Mouse (Mus musculus) thymus, postnatal 36 days (tissue): ENCODE data around the gene Otx2.

Experiments used
- DNase-seq, 2 experiments: peaks; one replicate each; pipeline ENCODE4 v3.0.0; 2022; ENCODE audit warnings: mixed read lengths in 2 of 2

Gene Otx2

DNA sequence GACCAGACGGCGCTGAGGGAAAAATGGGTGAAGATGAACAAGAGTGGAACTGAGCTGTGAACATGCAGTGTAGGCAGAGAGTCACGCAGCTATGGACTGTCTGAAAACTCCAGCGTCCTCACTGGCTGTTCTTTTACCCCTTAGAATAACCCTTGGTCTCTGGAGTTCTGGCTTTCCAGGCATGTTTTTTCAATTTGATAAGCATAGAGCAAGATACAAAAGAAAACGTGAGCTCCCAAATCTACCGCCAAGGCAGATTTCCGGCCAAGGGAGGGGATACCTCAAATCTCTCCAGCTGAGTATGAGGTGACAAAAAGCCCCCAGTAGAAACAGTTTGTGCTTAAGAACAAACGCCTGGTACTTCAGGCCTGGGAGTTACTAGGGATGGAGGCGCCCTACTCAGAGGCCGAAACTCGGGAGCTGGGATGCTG lies 5.6 kb downstream of the Otx2 start:
- DNase-seq, result no peak

DNA sequence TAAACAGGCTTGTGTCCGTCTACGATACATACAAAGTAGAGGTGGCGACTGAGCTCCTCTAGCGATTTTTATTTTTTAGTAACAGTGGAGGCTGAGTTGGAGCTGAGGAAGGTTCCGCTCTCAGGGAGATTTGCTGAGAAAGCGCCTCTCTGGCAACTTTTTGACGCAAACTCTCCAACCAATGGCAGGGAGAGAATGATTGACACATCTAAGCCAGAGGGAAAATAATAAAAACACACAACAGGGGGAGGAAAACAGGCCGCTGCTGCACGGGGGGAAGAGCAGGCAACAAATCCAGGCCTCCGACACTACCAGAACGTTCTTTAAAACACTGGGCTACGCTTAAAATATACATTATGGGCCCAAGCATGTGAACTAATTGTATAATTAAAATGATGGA lies 6.2 kb downstream of the Otx2 start:
- DNase-seq, result no peak

DNA sequence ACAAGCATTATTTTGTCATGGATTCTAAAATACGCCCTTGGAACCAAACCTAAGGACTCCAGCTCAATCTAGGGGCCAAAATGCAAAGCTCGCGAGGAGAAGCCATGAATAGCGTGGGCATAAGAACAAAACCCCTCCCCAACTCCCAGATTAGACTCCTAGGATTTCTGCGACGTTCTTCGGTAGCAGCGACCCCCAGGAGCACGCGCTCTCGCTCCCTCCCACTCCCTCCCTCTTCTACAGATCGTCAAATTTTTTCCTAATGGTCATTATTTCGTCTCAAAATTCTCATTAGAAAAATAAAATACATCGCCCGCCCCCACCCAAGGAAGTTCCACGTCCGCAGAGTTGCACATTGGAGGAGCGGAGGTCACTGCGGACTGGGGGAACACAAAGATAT lies 6.8 kb downstream of the Otx2 start:
- DNase-seq, result no peak

DNA sequence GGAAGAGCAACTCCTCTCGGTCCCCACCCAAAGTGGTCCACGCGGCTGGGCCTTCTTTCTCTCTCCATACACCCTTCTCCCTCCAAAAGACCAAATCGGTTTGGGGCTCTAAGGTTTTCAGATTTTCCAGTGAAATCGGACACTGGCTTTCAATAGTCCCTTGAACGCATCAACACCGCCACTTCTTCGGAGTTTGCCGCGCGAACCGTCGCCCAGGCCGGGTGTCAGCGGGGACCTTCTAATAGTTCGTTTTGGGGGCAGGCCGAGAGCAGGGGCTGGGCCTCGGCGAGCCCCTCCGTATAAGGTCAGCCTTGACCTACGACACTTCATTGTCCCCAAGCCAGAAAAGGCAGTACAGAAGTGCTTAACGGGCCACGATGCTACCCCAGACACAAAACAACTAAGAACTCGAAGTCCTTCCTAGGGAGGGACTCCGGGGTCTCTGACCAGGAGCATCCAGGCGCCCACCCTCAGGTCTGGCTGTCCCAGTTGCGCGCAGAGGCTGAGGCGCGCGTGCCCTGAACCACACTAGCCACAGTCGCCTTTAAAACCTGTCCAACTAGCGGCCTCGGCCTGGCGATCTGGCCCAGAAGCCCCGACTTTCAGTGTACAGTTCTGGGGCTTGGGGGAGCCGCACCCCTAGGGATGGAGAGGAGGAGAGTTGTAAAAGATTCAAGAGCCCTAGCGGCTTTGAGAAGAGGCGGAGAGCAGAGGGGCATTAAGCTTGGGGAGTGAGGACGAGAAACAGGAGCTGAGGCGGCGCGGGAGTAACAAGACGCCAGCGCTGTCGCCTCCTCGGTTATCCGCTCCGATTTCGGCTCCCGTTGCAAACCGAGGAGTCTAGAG lies 7.6 kb downstream of the Otx2 start:
- no peak for DNase-seq

DNA sequence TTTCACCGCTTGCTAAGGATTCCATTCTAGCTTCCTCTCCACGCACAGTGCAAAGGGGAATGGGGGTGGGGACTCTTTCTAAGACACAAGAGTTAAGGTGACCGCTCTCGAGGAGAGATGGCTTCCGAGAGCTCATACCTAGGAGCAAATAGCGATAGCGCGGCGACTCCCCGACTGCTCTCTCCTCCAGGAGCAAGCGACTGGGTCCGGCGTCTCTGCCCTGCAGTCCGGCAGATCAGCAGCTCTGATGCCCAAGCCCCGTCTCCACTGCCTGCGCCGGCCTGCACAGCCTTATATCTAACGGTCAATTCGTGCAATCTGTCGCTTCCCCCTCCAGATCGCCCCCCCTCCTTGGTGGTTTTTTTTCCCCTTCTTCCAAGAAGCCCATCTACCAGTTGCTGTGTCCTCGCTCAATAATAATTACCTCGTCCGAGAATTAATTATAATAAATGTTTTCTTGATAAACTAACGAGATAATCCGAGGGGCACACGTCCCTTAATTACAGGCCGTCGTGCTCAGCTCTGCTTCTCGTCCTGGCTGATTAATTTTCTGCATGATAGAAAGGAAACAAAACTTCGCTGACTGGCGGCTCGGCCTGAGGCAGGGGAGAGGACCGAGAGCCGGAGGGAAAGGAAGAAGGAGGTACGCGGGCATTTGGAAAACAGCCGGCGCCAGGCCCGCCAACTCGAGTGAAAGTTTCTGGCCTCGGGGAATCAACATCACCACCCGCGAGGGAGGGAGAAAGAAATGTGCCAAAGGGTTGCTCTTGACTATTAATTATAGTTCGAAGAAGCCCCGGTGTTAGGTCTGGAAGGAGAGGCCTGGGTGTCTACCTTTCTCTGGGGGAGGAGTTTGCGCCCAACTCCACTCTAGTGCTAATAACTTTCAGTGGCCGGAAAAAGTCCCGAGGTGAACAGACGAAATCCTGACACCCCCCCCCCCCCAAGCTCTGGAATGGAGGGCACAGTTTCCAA lies 8.5 kb downstream of the Otx2 start:
- no peak for DNase-seq

DNA sequence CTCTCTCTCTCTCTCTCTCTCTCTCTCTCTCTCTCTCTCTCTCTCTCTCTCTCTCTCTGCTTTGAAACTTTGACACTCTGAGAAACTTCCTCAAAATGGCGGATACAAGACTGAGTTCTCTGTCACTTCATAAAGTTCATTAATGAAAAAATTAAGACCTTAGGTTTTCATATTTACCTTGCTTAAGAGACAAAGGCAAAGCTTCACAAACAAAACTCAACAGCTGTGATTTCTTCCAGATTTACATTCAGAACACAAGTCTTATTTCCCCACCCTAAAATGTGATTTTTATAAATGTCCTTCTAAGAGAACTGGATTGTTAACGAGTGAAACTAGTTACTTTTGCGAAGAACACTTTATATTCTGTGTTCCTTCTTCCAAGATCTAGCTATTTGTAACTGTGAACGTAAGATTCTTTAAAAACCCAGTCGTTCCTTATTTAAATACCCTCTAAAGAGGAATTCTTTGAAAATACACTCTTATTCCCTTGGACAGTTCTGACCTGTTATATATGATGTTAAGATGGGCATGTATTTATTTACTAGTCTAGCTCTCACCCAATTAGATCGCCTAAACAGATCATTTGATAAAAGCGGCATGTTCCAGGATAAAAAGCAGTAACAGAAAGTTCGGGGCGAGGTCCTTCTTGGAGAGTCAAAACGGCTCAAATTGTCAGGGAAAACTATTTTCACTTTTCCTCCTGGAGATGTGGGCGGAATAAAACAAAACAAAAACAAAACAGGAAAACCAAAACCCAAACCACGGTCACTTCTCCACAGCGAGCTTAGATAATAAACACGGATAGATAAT lies 9.4 kb downstream of the Otx2 start:
- DNase-seq, result no peak

DNA sequence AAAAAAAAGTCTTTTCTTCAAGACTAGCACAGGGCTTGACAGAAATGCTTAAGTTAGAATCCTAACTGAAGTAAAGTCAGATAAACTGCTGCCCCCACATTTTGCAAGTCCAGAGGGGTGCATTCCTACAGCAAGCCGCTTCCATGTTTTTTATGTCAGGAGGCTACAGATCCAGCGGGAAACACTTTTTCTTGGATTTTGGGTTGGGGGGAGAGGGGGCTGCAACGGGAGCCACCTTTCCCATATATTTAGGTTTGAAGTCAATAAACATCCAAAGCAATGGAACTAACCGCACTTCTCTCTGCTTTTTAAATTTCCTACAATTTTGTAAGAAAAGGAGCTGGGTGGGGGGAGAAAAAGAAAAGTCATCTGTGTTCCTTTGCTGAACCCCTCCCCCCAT lies 10.1 kb downstream of the Otx2 start:
- no peak for DNase-seq

DNA sequence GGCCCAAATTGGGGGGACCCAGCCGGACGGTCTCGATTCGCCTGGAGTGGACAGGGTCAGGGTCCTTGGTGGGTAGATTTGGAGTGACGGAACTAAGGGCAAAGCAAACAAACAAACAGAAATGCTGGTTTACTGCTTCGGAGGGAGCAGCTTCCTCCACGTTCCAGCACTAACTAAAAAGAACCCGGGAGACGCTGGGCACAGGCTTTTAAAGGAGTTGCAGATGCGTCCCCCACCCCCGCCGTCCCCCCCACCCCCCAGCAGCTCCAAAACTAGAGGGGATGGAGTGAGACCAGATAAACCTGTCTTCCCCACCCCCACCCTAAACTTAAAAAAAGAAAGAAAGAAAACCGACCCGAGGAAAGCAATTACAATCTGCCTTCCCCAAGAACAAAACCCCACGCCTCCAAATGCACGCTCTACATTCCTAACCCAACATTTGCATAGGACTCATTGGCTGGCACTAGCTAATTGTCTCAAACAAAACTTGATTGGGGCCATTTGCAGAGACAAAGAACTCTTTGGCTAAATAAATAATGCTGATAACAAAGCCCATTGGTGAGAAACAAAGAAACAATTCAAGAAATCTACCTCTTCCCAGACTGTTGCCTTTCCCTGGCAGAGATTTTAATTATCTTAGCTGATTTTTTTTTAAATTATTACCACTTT lies 10.9 kb downstream of the Otx2 start:
- no peak for DNase-seq

DNA sequence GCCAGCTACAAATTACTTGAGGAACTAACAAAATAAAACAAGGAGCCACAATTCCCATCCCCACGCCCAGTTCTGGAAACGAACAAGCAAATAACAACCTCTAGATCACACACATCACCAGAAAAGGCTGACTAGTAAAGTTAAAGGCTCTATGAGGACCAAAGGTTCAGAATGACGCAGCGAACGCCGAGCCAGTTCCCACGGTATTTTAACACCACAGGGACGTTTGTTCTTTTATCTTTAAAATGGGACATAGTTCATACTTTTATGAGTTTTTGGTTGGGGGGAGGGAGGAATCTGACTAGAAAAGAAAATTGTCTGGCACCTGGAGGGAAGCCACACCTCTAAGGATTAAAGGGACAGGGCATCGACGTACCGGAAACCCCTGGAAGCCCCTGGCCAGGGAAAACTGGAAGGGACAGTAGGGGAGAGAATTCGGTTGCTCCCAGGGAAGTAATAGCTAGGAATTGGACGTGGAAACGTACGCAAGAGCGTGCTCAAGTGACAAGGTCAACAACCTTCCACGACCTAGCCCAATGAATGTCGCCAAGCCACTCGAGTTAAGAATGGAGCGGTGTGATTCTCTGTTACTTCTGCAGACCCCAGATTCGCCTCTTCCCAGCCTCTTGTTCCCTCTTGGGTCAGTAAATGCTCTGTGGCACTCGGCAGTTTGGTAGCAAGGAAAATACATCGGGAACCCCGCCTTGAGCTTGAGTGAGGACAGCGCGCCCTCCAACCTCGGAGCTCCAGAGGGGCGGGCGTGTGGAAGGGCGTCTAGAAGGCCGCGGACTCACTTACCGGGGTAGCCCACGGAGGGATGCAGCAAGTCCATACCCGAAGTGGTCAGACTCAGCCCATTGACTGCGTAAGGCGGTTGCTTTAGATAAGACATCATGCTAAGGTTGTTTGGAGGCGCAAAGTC lies 11.7 kb downstream of the Otx2 start:
- no peak for DNase-seq

DNA sequence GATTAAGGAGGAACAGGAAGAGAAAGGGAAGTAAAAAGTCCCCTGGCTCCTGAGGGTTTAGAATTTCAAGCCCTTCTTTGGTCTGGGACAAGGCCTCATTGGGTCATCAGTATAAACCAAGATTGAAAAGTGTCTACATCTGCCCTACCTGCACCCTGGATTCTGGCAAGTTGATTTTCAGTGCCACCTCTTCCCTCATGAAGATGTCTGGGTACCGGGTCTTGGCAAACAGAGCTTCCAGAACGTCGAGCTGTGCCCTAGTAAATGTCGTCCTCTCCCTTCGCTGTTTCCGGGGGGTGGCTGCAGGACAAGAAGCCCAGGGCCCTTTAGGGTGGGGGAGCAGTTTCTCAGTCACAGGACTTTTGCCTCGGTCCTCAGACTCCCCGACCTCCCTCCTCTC lies 12.5 kb downstream of the Otx2 start:
- no peak for DNase-seq

DNA sequence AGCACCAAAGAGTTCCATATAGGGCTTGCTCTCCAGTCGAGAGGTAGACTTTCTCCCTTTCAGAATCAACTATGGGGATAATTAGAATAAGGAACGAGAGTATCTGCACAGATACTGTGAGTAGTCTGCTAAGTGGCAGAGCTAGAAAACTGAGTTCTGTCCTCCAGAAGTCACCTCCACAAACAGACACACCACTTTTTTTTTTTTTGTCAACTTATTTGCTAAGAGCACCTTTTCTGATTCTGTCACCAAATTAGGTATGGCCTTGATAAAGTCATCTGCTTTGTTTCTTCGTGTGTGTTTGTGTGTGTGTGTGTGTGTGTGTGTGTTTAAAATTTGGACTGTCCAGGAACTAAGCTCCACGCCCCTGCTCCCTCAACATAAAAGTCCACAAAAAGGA lies 13.0 kb downstream of the Otx2 start:
- no peak for DNase-seq

DNA sequence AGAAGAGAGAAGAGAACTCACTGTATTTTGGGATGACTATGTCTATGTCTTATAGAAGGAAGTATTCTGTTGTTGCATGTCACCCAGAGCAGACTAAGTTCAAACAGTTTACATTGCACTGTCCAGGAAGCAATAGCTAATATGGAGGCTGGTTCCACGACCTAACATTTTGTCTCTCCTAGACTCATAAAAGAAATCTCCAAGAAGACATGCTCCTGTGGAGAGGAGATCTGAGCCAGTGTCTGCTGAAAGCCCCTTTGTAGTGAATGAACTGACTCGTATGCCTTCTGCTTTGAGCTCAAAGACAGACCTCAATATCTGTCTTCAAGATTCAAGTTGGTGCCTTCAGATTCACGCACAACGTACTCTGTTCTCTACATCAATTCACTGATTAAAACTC lies 14.0 kb downstream of the Otx2 start:
- DNase-seq, result no peak

DNA sequence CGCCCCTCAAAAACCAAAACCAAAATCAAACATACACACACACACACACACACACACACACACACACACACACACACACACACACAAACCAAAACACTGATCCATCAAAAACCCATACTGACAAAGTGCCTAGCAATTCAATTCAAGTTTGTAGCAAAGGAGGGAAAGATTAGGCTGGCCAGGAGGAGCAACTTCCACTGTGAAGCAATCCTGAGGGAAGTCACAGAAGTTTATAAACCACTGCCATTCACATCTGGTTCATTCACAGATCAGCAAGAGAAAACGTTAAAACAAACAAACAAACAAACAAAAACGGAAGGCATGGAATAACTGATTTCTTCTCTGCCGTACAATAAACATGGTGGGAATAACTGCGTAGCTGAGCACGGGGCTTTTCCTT lies 16.4 kb downstream of the Otx2 start:
- DNase-seq, result no peak

DNA sequence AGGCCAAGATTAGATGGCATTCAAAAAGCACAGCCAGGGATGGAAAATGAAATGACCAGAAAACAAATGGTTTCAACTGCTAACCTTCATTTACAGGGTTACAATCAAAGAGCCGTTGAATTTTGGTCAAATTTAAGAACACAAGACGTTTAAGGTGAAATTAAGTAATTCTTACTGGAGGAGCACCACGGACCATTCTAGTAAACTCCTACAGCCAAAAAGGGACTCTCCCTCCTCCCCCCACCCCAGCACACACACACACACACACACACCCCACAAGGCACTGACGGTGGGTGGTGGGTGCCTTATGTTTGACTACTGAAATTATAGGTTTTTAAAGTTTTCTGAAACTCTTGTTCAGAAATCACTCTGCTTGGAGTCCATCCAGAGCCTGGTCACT lies 16.9 kb downstream of the Otx2 start:
- DNase-seq, result no peak

DNA sequence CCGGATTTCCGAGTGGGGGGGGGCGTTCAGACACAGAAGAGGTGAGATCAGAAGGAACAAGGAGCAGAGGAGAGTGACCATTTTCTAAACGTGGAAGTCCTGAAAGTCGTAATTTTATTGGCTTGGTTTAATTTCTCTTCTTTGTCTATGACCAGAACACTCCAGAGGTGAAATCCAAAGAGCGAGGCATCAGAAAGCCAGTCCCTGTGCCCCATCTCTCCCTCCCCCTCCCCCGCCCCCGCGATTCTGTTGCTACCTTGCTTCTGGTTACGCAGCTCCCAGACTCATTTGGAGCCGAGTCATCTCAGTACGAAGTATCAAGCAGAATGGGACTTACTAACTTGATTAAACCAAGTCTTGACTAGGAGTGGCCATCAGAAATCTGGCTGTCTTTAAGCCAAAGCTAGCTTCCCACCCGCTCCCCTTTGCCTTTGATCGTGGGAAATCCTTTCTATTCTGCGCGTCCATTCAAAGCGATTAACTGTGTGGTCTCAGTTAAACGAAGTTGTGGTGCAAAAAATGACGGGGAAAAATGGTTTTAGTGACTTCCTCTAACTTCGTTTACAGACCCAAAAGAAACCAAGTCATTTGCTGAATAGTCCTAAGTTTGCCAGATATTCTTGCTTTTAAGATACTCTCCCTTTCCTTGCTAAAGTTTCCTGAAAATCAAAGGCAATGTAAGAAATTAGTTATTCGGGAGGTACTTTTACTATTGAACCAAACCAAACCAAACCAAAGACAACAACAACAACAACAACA lies 17.6 kb downstream of the Otx2 start:
- no peak for DNase-seq

DNA sequence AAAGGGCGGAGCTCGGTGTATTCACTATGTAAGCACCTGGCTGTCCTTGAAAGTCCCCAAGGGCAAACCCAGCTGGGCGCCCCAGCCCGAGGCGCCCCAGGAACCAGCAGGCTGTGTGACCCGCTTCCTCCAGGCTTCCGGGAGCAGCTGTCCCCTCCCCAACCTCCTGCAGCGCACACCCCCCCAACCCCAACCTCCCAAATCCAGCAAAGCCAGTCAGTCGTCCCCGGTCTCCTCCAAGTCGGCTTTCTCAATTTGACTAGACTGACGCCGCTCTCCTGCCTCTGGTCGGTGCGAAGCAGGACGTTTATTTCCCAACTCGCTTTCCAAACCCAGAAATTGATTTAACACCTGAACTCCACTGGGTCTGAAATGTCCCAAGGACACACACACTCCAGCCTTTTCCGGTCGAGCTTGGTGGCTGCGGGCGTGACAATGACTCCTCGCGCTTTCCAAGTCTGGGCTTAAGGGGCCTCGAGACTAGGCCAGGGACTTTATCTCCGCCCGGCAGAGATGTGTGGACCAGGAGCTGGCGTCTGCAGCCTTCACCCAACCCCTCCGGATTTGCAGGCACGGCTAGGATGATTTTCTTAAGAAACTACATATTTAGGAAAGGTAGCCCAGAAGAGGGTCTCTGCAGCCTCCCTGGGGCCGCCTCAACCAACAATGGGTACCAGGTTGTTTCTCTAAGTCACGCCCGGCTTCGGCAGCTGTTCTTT lies 18.4 kb downstream of the Otx2 start:
- DNase-seq, result no peak

DNA sequence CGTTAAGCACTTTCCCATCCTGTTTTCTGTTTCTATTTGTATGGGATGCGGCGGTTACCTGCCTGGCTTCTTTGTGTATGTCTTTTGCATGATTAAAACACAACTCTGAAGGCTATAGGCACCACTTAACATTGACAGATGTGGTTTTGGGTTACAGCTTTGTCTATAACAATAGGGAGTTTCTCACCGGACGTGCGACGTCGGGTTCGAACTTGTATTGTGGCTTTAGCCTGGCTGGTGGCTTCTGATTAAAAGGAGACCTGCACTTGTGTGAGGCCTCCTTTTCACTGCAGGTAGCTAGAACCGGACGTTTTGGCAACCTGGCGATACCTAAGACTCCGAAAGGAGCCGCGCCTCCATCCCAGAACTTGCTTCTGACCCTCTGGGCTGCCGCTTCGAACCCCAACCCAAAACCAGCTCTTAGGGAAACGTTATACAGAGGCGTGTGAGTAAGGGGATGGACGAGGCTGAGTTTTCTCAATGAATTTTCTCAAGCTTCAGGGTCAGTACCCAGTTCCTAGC lies 19.0 kb downstream of the Otx2 start:
- DNase-seq, result no peak

DNA sequence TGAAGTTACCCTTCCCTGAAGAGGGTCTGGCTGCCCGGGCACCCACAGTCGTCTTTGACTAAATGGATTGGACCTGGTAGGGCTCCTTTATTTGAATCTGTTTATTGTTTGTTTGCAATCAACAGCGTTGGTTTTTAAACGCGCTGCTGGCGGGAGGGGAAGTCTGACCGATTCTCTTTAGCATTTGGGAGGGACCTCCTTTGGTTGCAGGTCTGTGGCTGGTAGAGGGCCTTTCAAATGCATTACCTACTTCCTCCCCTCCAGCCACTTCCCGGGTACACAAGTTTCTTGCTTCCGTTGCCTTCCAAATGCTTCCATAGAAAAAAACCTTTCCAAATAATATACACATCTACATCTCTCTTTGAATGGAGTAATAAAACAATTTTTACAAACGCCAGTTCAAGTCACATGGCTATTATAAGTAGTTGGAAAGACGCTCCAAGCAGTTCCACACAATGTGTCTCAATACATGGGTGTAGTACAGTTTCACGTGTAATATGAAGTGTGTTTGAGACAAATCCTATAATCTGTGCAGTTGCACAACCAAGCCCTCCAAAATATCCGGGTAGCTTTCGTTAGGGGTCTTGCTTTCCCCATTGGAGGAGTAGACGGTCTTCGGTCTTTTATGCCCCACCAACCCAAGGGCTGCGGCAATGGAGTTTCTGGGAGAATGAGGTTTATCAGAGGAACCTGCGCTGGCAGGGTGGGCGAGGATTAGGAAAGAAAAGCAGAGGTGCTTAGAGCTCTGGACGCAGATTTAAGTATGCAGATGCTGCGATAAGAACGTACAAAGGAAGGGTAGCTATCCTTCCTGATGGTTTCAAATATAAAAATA lies 19.7 kb downstream of the Otx2 start:
- DNase-seq, result no peak

DNA sequence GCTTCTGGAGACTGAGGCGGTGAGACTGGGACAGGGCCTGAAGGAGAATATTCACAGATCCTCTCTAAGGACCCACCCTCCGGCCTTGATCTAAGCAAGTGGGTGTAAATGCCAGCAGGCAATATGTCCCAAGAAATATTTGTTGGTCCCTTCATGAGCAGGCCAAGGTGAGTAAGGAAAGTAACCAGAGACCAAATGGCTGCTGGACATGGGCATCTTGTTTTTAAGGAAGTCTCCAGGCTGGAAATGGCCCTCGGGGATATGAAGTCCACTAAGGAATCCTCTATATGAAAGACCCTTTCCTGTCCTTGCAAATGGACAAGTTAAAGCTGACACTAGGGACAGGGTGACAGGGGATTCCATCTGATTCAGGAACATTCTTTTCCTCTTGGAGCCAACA lies 20.5 kb downstream of the Otx2 start:
- no peak for DNase-seq
